Mouse (Mus musculus) neutrophil, adult 5-6 weeks (primary cell): ENCODE data around the gene Ssc5d. TPM values are rescaled to one million over a fixed set of nuclear protein-coding genes. Genes with fewer than 3 reads are reported as not detected.

Experiments
- ATAC-seq: fragments of 151-379, 151-347 bp; 2 replicates; pipeline ENCODE4 v1.8.0; 2017; ENCODE audit warnings: mild to moderate bottlenecking, moderate TSS enrichment; ENCODE audit not compliant: insufficient number of reproducible peaks, poor library complexity, low FRiP score, severe bottlenecking; ENCODE audit errors: extremely low read depth
- total RNA-seq: library from RNA; stranded (forward); fragments of 200-1000 nt; gene quantifications from 2 replicates; pipeline ENCODE4 v1.2.3, GENCODE M21; 2017

Gene Ssc5d
- total RNA-seq, 1 experiment from 2014 or later: 0.47 TPM

DNA sequence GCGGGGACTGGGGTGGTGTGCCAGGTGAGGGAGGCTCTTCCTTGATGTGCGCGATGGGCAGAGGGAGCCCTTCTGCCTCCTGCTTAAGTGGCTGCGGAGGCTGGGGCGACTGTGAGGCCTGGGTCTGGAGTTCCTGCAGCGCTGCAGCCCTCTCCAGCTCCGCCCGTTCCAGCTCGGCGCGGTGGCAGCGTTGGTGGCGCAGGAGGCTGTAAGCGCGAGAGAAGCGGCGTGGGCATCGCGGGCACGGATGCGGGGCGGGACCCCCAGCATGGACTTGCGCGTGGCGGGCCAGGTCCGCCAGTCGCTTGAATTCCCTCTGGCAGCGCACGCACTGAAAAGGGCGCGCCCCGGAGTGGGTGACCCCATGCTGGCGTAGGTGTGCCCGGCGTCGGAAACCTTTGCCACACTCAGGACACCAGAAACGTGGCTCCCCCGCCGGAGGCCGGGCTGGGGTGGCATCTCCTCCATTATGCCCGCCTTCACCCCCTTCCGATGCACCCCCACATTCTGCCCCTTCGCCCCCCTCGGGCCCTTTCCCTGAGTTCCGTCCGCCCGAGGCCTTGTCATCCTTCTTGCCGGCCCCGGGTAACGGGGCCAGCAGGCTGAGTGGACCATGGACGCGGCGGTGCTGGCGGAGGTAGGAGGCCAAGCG, 67.9 kb downstream of the Ssc5d start:
- no peak for ATAC-seq

DNA sequence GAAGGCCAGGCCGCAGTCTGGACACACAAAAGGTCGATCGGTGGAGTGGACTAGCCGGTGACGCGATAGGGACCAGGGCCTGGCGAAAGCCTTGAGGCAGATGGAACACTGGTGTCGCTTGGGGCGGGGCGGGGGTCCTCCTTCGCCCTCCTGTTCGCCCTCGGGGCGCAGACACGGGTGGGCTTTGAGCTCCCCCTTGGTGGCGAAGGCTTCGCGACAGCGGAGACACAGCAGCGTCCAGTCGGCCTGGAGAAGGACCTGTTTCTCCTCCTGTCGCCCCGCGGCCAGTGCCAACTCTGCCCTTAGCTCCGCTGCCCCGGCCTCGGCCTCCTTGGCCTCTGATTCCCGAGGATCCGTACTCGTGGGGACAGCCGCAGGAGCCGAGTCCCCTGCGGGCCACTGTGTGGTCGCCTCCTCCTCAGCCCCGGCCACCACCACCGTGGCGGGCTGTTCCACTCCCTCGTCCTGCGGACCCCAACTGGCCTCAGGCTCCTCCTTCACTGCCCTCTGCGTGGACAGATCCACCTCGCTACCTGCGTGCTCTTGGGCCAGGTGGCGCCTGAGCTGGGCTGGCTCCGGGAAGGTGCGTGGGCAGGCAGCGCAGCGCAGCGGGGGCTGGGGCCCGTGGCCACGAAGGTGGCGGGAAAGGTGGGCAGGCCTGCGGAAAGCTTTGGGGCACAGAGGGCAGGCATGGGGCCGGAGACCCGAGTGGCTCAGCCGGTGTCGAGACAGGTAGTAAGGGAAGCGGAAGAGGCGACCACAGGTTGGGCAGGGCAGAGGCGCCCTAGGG, 68.6 kb downstream of the Ssc5d start:
- no peak for ATAC-seq

Other genes with a start within 250 kb of the Ssc5d start
- gene Hspbp1, start 240.7 kb upstream of the Ssc5d start, total RNA-seq: 10.5 and 17.3 TPM in 2 replicates
- not detected in 2 replicates for gene Brsk1, start 235.2 kb upstream of the Ssc5d start, total RNA-seq
- gene Tmem150b, start 200.5 kb upstream of the Ssc5d start, total RNA-seq: 0.35 and 0.37 TPM in 2 replicates
- 77.0 and 85.7 TPM in 2 replicates for gene Kmt5c, start 185.7 kb upstream of the Ssc5d start, total RNA-seq
- not detected in 2 replicates for gene Cox6b2, start 172.7 kb upstream of the Ssc5d start, total RNA-seq
- gene Fam71e2, start 154.5 kb upstream of the Ssc5d start, total RNA-seq: not detected in 2 replicates
- gene Il11, start 142.9 kb upstream of the Ssc5d start, total RNA-seq: not detected in 2 replicates
- gene Tmem190, start 142.8 kb upstream of the Ssc5d start, total RNA-seq: not detected in 2 replicates
- gene Tmem238, start 136.1 kb upstream of the Ssc5d start, total RNA-seq: 1.1 and 2.2 TPM in 2 replicates
- gene Rpl28, start 132.9 kb upstream of the Ssc5d start, total RNA-seq: 325 and 398 TPM in 2 replicates
- gene Ube2s, start 113.2 kb upstream of the Ssc5d start, total RNA-seq: 94.5 and 103 TPM in 2 replicates
- gene Shisa7, start 81.1 kb upstream of the Ssc5d start, total RNA-seq: not detected in 2 replicates
- 11.3 and 12.2 TPM in 2 replicates for gene Isoc2b, start 55.5 kb upstream of the Ssc5d start, total RNA-seq
- 4.0 and 4.2 TPM in 2 replicates for gene Isoc2a, start 48.6 kb upstream of the Ssc5d start, total RNA-seq
- not detected in 2 replicates for gene Gm36210, start 19.3 kb upstream of the Ssc5d start, total RNA-seq
- gene Zfp628, start 10.6 kb upstream of the Ssc5d start, total RNA-seq: 6.0 and 7.2 TPM in 2 replicates
- gene Nat14, start 3.8 kb upstream of the Ssc5d start, total RNA-seq: 1.2 and 2.2 TPM in 2 replicates
- not detected in 2 replicates for gene Sbk2, start 38.6 kb downstream of the Ssc5d start, total RNA-seq
- gene Sbk3, start 45.4 kb downstream of the Ssc5d start, total RNA-seq: not detected in 2 replicates
- 4.1 and 4.5 TPM in 2 replicates for gene Zfp579, start 70.4 kb downstream of the Ssc5d start, total RNA-seq
- 8.8 and 13.7 TPM in 2 replicates for gene Zfp524, start 88.6 kb downstream of the Ssc5d start, total RNA-seq
- gene Fiz1, start 88.9 kb downstream of the Ssc5d start, total RNA-seq: 19.8 and 22.2 TPM in 2 replicates
- gene Gm44973, start 89.7 kb downstream of the Ssc5d start, total RNA-seq: 1.8 TPM in 1 of 2 replicates, not detected in the other
- 34.3 and 38.5 TPM in 2 replicates for gene Zfp865, start 94.6 kb downstream of the Ssc5d start, total RNA-seq
- gene Ccdc106, start 94.8 kb downstream of the Ssc5d start, total RNA-seq: 0.23 TPM in 1 of 2 replicates, not detected in the other
- gene 4632433K11Rik, start 108.3 kb downstream of the Ssc5d start, total RNA-seq: 0.98 and 1.6 TPM in 2 replicates
- 2.9 and 3.4 TPM in 2 replicates for gene Zfp784, start 112.7 kb downstream of the Ssc5d start, total RNA-seq
- 0.93 TPM in 1 of 2 replicates, not detected in the other for gene Zfp580, start 125.8 kb downstream of the Ssc5d start, total RNA-seq
- gene U2af2, start 136.4 kb downstream of the Ssc5d start, total RNA-seq: 168 and 188 TPM in 2 replicates
- gene Epn1, start 154.4 kb downstream of the Ssc5d start, total RNA-seq: 118 and 130 TPM in 2 replicates
- gene Rfpl4, start 191.2 kb downstream of the Ssc5d start, total RNA-seq: not detected in 2 replicates
- gene Rasl2-9, start 200.2 kb downstream of the Ssc5d start, total RNA-seq: 0.98 TPM in 1 of 2 replicates, not detected in the other
- not detected in 2 replicates for gene Vmn1r55, start 223.9 kb downstream of the Ssc5d start, total RNA-seq